In the genomic region with DNA sequence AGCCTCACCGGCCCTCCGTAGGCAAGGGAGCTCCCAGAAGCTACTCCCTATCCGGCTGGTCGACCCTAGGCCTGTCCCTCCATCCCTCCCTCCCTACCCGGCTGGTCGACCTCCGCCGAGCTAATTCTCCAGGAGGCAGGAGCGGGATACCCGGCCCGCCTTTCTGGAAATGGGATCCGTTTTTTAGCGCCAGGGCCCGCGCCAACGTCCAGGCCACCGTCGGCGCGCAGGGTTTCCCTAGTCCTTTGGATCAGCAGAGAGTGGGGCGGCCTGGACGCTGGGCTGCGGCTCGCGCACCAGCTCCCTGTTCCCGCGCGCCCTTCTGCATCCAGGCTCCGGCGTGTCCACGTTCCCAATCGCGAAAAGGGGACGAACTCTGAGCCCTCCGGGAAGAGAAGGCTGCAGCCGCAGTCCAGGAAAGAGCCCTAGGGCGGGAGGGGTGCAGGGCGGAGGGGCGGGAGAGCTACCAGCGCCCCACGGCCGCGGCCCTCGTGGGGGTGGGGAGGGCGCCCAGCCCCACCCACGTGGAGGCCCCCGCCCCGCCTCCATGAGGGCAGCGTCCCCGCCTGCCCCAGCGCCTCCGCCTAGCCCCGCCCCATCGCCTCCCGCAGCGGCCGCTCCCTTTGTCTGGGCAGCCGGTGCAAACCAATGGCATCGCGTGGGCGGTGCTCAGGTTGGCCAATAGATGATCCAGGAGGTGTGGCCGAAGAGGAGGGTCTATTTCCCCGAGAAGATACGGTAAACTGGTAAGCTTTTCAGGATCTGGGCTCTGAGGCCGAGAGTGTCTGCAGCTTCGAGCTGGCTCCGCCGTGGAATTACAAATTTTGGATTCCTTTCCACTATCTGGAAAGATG, we compare ENCODE assay signal across 8 mouse cellular contexts. TPM values are rescaled to one million over a fixed set of nuclear protein-coding genes. Genes with fewer than 3 reads are reported as not detected.
DNase-seq lines count a peak whose midpoint lies in the region; ATAC-seq and TF ChIP-seq lines count a peak whose summit lies in the region.

No protein-coding gene starts in this region.

- H3K4me2 ChIP-seq in hindbrain, postnatal 0 days (ENCODE audit: low read depth, low read length) = peak overlapping the region; percentile 96

- peak; percentile 96 for ATAC-seq in hindbrain, postnatal 0 days

- no peaks in the 10 kb centered on the region for H3K27me3 ChIP-seq in hindbrain, postnatal 0 days (ENCODE audit: insufficient read depth, low read length)

- TF ChIP-seq CTCF in hindbrain, postnatal 0 days (IDR thresholded peaks at IDR 0.05; ENCODE audit: low read depth) = no peak

- peak overlapping the region; percentile 69 for H3K4me3 ChIP-seq in hindbrain, postnatal 0 days (ENCODE audit: low read length)

- no peaks in the 10 kb centered on the region for H3K36me3 ChIP-seq in hindbrain, postnatal 0 days (ENCODE audit: insufficient read depth, low read length)

- DNase-seq in adrenal gland, adult (ENCODE audit: inconsistent age in 2 of 2, low spot score in 1 of 2) = peak; percentile 99
- peak; percentile 99 for DNase-seq in embryo, embryonic 10 days (ENCODE audit: low spot score)
- DNase-seq in gastrocnemius, adult 8-10 months (ENCODE audit: low spot score in 2 of 2) = peak; percentile 97 to 99
- peak; percentile 99 for DNase-seq in hindbrain, postnatal 0 days (ENCODE audit: low spot score)
- DNase-seq in left cerebral cortex, adult 18-20 months (ENCODE audit: low spot score in 2 of 2) = peak; percentile 97 to 98
- DNase-seq in lung, postnatal 4 days = peak; percentile 98 to 100
- DNase-seq in retina, postnatal 1 day = peak; percentile 99
- peak; percentile 98 for DNase-seq in thymus, postnatal 4 days

- H3K27ac ChIP-seq in hindbrain, postnatal 0 days = peak overlapping the region; percentile 88

- no peaks in the 10 kb centered on the region for H3K9me3 ChIP-seq in hindbrain, postnatal 0 days (ENCODE audit: low read length)

- H3K4me1 ChIP-seq in hindbrain, postnatal 0 days (ENCODE audit: insufficient read depth, low read length) = peaks cover 16% of the 10 kb centered on the region

- peak overlapping the region; percentile 96 for H3K9ac ChIP-seq in hindbrain, postnatal 0 days (replicated peaks; ENCODE audit: low read length)

- under 1% methylated on average over 57 of the region's 68 CpGs for WGBS in hindbrain, postnatal 0 days

RNA-seq across cellular contexts. Expression of gene Slc38a10, which starts 38.5 kb away (rescaled TPM):
- 10 to 100 TPM; 36.3 to 53.3 (median 39.2) TPM for total RNA-seq in gastrocnemius, adult 8-10 months (2022)
- 167 and 178 TPM in 2 replicates for total RNA-seq in hindbrain, postnatal 0 days (2014; rRNA removed)
- 95.9 and 101 TPM in 2 replicates for polyA plus RNA-seq in hindbrain, postnatal 0 days (2015; fragmentation: Nextera tagmentation; extraction: Ambion mirVana)
- 10 to 100 TPM; 82.6 to 83.9 TPM for total RNA-seq in left cerebral cortex, adult 18-20 months (2021)

RNA-seq across cellular contexts. Expression of gene Bahcc1, which starts 43.1 kb away (rescaled TPM):
- 1 to 10 TPM; 3.6 to 5.8 (median 4.7) TPM for total RNA-seq in gastrocnemius, adult 8-10 months (2022)
- total RNA-seq in hindbrain, postnatal 0 days (2014; rRNA removed) = 31.1 and 43.1 TPM in 2 replicates
- polyA plus RNA-seq in hindbrain, postnatal 0 days (2015; fragmentation: Nextera tagmentation; extraction: Ambion mirVana) = 8.8 and 9.1 TPM in 2 replicates
- 10 to 100 TPM; 18.8 to 19.0 TPM for total RNA-seq in left cerebral cortex, adult 18-20 months (2021)

Comparison
In these comparisons a context has a peak if more than half of its experiments do, and no peak if none do; other contexts are left out.
1. Peak in every context shown above with its lines: DNase-seq, ATAC-seq, H3K4me3 ChIP-seq and H3K27ac ChIP-seq.